Comparison of ENCODE assay signal across 9 mouse cellular contexts in genomic region chr15:85000984-85001982, GRCm38 (mm10). TPM values are rescaled to one million over a fixed set of nuclear protein-coding genes. Genes with fewer than 3 reads are reported as not detected.
DNase-seq lines count a peak whose midpoint lies in the region; ATAC-seq and TF ChIP-seq lines count a peak whose summit lies in the region.
"Had no signal": no experiment of that assay in that cellular context is flagged by ENCODE, and none has a peak within 500 bp of the region (broad histone marks: within the 10 kb centered on the region; RNA-seq: fewer than 3 reads in every experiment).

No protein-coding gene starts in this region.

- no peaks in the 10 kb centered on the region for H3K9me3 ChIP-seq in kidney, embryonic 16.5 days (ENCODE audit: low read length)
- H3K9me3 ChIP-seq in liver, embryonic 13.5 days (replicated peaks), result no peaks in the 10 kb centered on the region
- H3K9me3 ChIP-seq: embryonic facial prominence, embryonic 12.5 days had no signal

- H3K4me3 ChIP-seq in kidney, embryonic 16.5 days (ENCODE audit: low read length), result no peak overlapping the region
- H3K4me3 ChIP-seq in liver, embryonic 13.5 days (replicated peaks), result no peak overlapping the region
- H3K4me3 ChIP-seq in olfactory bulb, adult 2 months (ENCODE audit: insufficient read depth, low read depth, low read length), result no peak overlapping the region
- H3K4me3 ChIP-seq: embryonic facial prominence, embryonic 12.5 days had no signal

- peak; percentile 82 for ATAC-seq in kidney, embryonic 16.5 days (ENCODE audit: low FRiP score, low TSS enrichment)
- ATAC-seq in liver, embryonic 13.5 days (ENCODE audit: low read depth), result peak; percentile 55; the same call in 1 of the 2 replicates

- peak; percentile 69 for DNase-seq in 3134 (ENCODE audit: extremely low read depth, insufficient read length, low spot score)
- peak; percentile 93 for DNase-seq in ZHBTc4 (ENCODE audit: low read depth, low spot score)
- peak; percentile 63 to 84 for DNase-seq in cerebellum, postnatal 4 days (ENCODE audit: low spot score in 2 of 2)
- peak; percentile 73 for DNase-seq in heart, adult 8-10 months (ENCODE audit: low spot score)
- DNase-seq in liver, embryonic 13.5 days, result peak; percentile 47
- DNase-seq in testis, postnatal 10 days (ENCODE audit: low spot score), result peak; percentile 91

- TF ChIP-seq POLR2A in olfactory bulb, adult 2 months (IDR thresholded peaks at IDR 0.05; ENCODE audit: insufficient read depth, low read depth, low read length), result no peak

- H3K4me2 ChIP-seq in kidney, embryonic 16.5 days (replicated peaks; ENCODE audit: low read depth, low read length), result peak overlapping the region; percentile 17
- no peak overlapping the region for H3K4me2 ChIP-seq in liver, embryonic 13.5 days
- H3K4me2 ChIP-seq: embryonic facial prominence, embryonic 12.5 days had no signal

- no peak overlapping the region for H3K27ac ChIP-seq in kidney, embryonic 16.5 days (ENCODE audit: low read length)
- no peak overlapping the region for H3K27ac ChIP-seq in liver, embryonic 13.5 days
- no peak overlapping the region for H3K27ac ChIP-seq in olfactory bulb, adult 2 months (ENCODE audit: insufficient read depth, low read depth, low read length)
- H3K27ac ChIP-seq: embryonic facial prominence, embryonic 12.5 days had no signal

- H3K9ac ChIP-seq in kidney, embryonic 16.5 days (replicated peaks; ENCODE audit: low read length), result 0 out of 2 replicates have a peak overlapping the region, but pooled peaks have one; percentile 6
- H3K9ac ChIP-seq in liver, embryonic 13.5 days, result no peak overlapping the region
- H3K9ac ChIP-seq: embryonic facial prominence, embryonic 12.5 days had no signal

- H3K36me3 ChIP-seq in kidney, embryonic 16.5 days (ENCODE audit: insufficient read depth, low read length), result no peaks in the 10 kb centered on the region
- no peaks in the 10 kb centered on the region for H3K36me3 ChIP-seq in liver, embryonic 13.5 days
- H3K36me3 ChIP-seq: embryonic facial prominence, embryonic 12.5 days had no signal

- H3K4me1 ChIP-seq in kidney, embryonic 16.5 days (ENCODE audit: insufficient read depth, low read length), result no peaks in the 10 kb centered on the region
- H3K4me1 ChIP-seq in liver, embryonic 13.5 days (replicated peaks), result peaks cover 3% of the 10 kb centered on the region; the same call in 1 of the 2 replicates
- peaks cover 13% of the 10 kb centered on the region for H3K4me1 ChIP-seq in olfactory bulb, adult 2 months (ENCODE audit: control insufficient read depth, insufficient read depth, low read length)
- H3K4me1 ChIP-seq: embryonic facial prominence, embryonic 12.5 days had no signal

- peak; percentile 93 for TF ChIP-seq CTCF in olfactory bulb, adult 2 months (IDR thresholded peaks at IDR 0.05; ENCODE audit: insufficient read depth, low read depth, low read length)

- WGBS in kidney, embryonic 16.5 days, result 16% methylated on average over 29 of the region's 29 CpGs
- WGBS in liver, embryonic 13.5 days (ENCODE audit: insufficient replicate concordance), result 18% methylated on average over 29 of the region's 29 CpGs
- 16% methylated on average over 29 of the region's 29 CpGs for WGBS in olfactory bulb, adult 2 months

- H3K27me3 ChIP-seq in kidney, embryonic 16.5 days (ENCODE audit: insufficient read depth, low read length), result no peaks in the 10 kb centered on the region
- peaks cover 12% of the 10 kb centered on the region; the same call in 1 of the 2 replicates for H3K27me3 ChIP-seq in liver, embryonic 13.5 days

RNA-seq across cellular contexts. Expression of gene 5031439G07Rik, which starts 12.9 kb away (rescaled TPM):
- 10 to 100 TPM; 30.5 to 36.5 (median 33.8) TPM for total RNA-seq in heart, adult 8-10 months (2022)
- polyA plus RNA-seq in kidney, embryonic 16.5 days (2015; fragmentation: Nextera tagmentation; extraction: Ambion mirVana), result 7.1 and 7.2 TPM in 2 replicates
- polyA plus RNA-seq in liver, embryonic 13.5 days (2015; fragmentation: Nextera tagmentation; extraction: Ambion mirVana), result 1.2 TPM in 2 replicates
- not detected in 2 replicates for polyA plus RNA-seq in olfactory bulb, adult 2 months (2012; ENCODE audit: insufficient read depth, insufficient read length, low replicate concordance, missing spikeins)

RNA-seq across cellular contexts. Expression of gene Upk3a, which starts 15.7 kb away (rescaled TPM):
- not detected for total RNA-seq in heart, adult 8-10 months (2022)
- polyA plus RNA-seq in kidney, embryonic 16.5 days (2015; fragmentation: Nextera tagmentation; extraction: Ambion mirVana), result 65.9 and 74.8 TPM in 2 replicates
- not detected in 2 replicates for polyA plus RNA-seq in liver, embryonic 13.5 days (2015; fragmentation: Nextera tagmentation; extraction: Ambion mirVana)
- not detected in 2 replicates for polyA plus RNA-seq in olfactory bulb, adult 2 months (2012; ENCODE audit: insufficient read depth, insufficient read length, low replicate concordance, missing spikeins)

RNA-seq across cellular contexts. Expression of gene Fam118a, which starts 27.5 kb away (rescaled TPM):
- 1 to 10 TPM; 6.1 to 7.7 (median 6.9) TPM for total RNA-seq in heart, adult 8-10 months (2022)
- 23.3 and 23.9 TPM in 2 replicates for polyA plus RNA-seq in kidney, embryonic 16.5 days (2015; fragmentation: Nextera tagmentation; extraction: Ambion mirVana)
- 8.6 and 8.7 TPM in 2 replicates for polyA plus RNA-seq in liver, embryonic 13.5 days (2015; fragmentation: Nextera tagmentation; extraction: Ambion mirVana)
- polyA plus RNA-seq in olfactory bulb, adult 2 months (2012; ENCODE audit: insufficient read depth, insufficient read length, low replicate concordance, missing spikeins), result not detected in 2 replicates

Comparison
In these comparisons a context has a peak if more than half of its experiments do, and no peak if none do; other contexts are left out.
1. RNA of gene Upk3a, which starts 15.7 kb away (polyA plus RNA-seq): 65.9 to 74.8 TPM in kidney, embryonic 16.5 days; not detected in liver, embryonic 13.5 days and not detected in olfactory bulb, adult 2 months; every median in the first group is over 10 times any median in the second.
2. Peak in every context shown above with its lines, with median percentiles within 50 percentile points of each other: DNase-seq.